Mouse (Mus musculus) bone marrow, adult 2 months (tissue): ENCODE measurements around the gene Spopl.

Experiments used
- CTCF ChIP-seq: fragments of 200-500 bp; IDR thresholded peaks from 2 replicates; pipeline ENCODE4 v1.5.1; 2011; ENCODE audit warnings: low read length, control low read depth; ENCODE audit not compliant: control insufficient read depth, insufficient read depth
- POLR2A ChIP-seq: fragments of 200-500 bp; IDR thresholded peaks from 2 replicates; pipeline ENCODE4 v1.6.1; 2011; ENCODE audit warnings: low read depth, mild to moderate bottlenecking, control low read depth, low read length, borderline replicate concordance; ENCODE audit not compliant: control insufficient read depth

- TF ChIP-seq CTCF: no peak
- no peak for TF ChIP-seq POLR2A
Observed at GRCm38 (mm10) chr2:23539967-23540366, 31.9 kb downstream of the Spopl start.
